Mouse (Mus musculus): ENCODE data around the gene Rbpjl. TPM values are rescaled to one million over a fixed set of nuclear protein-coding genes. Genes with fewer than 3 reads are reported as not detected.
A peak's percentile ranks its signal among the peaks of the same experiment; 100 is the strongest.

Rbpjl gene
- polyA plus RNA-seq, 1 experiment from 2014 or later = not detected

DNA sequence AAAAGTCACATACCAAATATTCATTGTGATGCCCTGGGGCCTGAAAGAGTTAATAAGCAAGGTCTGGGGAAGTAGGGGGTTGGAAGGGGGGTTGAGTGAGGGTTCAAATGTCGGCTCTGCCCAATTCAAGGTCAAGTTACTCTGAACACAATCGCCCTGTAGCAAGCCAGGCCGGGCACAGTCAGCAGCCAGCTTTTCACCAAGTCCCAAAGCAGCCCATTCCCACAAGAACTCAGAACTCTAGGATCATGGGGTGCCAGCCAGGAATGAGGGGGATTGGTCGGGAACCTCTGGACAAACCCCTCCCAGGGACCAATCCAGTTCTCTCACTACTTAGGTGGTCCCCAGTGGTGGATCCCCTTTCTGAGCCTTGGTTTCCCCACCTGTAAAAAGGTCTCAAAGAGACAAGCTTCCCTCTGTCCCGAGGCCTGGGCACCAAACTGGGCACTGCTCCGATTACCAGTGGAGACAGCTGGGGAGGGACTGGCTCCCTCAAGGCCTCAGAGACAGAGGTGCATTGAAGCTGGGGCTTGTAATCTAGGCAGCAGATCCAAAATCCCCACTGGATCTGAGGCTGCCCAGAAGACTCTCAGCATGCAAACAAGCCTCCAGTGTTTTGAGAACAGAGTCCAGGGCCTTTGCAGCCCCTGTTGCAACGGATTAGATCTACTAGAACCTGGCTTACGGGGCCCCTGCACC lies 33.4 kb downstream of the Rbpjl start:
- H3K9me3 ChIP-seq (ENCODE audit: control insufficient read depth, low read length) = no peaks in the 10 kb centered on the region
- ATAC-seq (ENCODE audit: low FRiP score, low TSS enrichment) (no peak), DNase-seq (no peak)
- no peak overlapping the region for H3K27ac ChIP-seq (replicated peaks; ENCODE audit: low read depth, low read length)
- H3K27me3 ChIP-seq (ENCODE audit: control insufficient read depth, insufficient read depth, low read length) = peaks cover 6% of the 10 kb centered on the region
- no peaks in the 10 kb centered on the region for H3K36me3 ChIP-seq (ENCODE audit: control insufficient read depth, insufficient read depth, low read length)
- WGBS = 22% methylated on average over 8 of the region's 8 CpGs
- H3K4me1 ChIP-seq (ENCODE audit: control insufficient read depth, insufficient read depth, low read length) = no peaks in the 10 kb centered on the region
- no peak overlapping the region for H3K9ac ChIP-seq (replicated peaks; ENCODE audit: low read length)
- H3K4me3 ChIP-seq (replicated peaks; ENCODE audit: low read depth, low read length) = no peak overlapping the region
- no peak overlapping the region for H3K4me2 ChIP-seq (ENCODE audit: low read length)

DNA sequence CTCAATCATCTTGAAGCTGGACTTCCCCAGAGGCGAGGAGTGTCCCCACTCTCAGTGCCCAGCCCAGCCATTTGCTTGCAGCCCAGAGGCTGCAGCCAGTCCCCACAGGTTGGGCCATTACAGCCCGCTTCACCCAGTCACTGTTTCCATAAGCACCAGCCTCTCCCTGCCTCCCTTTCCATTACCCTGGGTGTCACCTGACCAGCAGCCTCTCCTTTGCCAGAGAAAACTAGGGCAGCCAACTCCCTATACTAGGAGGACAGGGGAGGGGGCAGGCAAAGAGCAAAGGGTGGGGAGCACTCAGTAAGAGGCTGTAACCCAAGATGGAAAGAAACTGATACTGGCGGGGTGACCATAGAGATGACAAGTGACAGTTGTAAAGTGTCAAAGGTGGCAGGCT lies 34.0 kb downstream of the Rbpjl start:
- H3K36me3 ChIP-seq (ENCODE audit: control insufficient read depth, insufficient read depth, low read length) = no peaks in the 10 kb centered on the region
- no peak overlapping the region for H3K4me3 ChIP-seq (replicated peaks; ENCODE audit: low read depth, low read length)
- H3K4me2 ChIP-seq (ENCODE audit: low read length) = no peak overlapping the region
- WGBS = 56% methylated on average over 3 of the region's 3 CpGs
- no peak for ATAC-seq (ENCODE audit: low FRiP score, low TSS enrichment)
- no peaks in the 10 kb centered on the region for H3K4me1 ChIP-seq (ENCODE audit: control insufficient read depth, insufficient read depth, low read length)
- peaks cover 8% of the 10 kb centered on the region for H3K27me3 ChIP-seq (ENCODE audit: control insufficient read depth, insufficient read depth, low read length)
- H3K9ac ChIP-seq (replicated peaks; ENCODE audit: low read length) = no peak overlapping the region
- no peak for DNase-seq
- H3K27ac ChIP-seq (replicated peaks; ENCODE audit: low read depth, low read length) = no peak overlapping the region
- H3K9me3 ChIP-seq (ENCODE audit: control insufficient read depth, low read length) = no peaks in the 10 kb centered on the region

DNA sequence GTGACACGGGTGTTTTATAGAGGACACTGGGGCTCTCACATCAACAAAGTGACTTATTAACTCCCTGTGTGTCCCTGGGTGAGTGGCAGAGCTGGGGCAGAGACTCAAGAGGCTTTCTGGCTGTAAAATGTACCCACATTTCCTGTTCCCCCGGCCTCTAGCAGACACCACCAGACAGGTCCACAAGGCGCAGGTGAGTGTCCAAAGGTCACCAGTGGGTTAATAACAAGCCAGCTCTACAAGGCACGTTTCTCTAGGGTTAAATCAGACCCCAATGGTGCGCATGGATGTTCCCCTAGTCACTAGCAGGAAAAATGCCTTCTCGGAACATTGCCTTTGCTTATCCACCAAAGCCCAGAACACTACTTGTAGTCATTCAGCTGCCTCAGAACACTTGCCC lies 34.8 kb downstream of the Rbpjl start:
- ATAC-seq (ENCODE audit: low FRiP score, low TSS enrichment) = no peak
- H3K9ac ChIP-seq (replicated peaks; ENCODE audit: low read length) = no peak overlapping the region
- H3K27ac ChIP-seq (replicated peaks; ENCODE audit: low read depth, low read length) = no peak overlapping the region
- peaks cover 13% of the 10 kb centered on the region for H3K27me3 ChIP-seq (ENCODE audit: control insufficient read depth, insufficient read depth, low read length)
- H3K4me1 ChIP-seq (ENCODE audit: control insufficient read depth, insufficient read depth, low read length) = peaks cover 3% of the 10 kb centered on the region
- H3K4me3 ChIP-seq (replicated peaks; ENCODE audit: low read depth, low read length) = no peak overlapping the region
- H3K4me2 ChIP-seq (ENCODE audit: low read length) = no peak overlapping the region
- no peaks in the 10 kb centered on the region for H3K9me3 ChIP-seq (ENCODE audit: control insufficient read depth, low read length)
- no peaks in the 10 kb centered on the region for H3K36me3 ChIP-seq (ENCODE audit: control insufficient read depth, insufficient read depth, low read length)
- no peak for DNase-seq
- WGBS = 81% methylated on average over 6 of the region's 6 CpGs

- no peak for ATAC-seq (ENCODE audit: low FRiP score, low TSS enrichment)
- H3K4me1 ChIP-seq (ENCODE audit: control insufficient read depth, insufficient read depth, low read length) = peaks cover 9% of the 10 kb centered on the region
- H3K9me3 ChIP-seq (ENCODE audit: control insufficient read depth, low read length) = no peaks in the 10 kb centered on the region
- no peak overlapping the region for H3K4me2 ChIP-seq (ENCODE audit: low read length)
- peaks cover 15% of the 10 kb centered on the region for H3K27me3 ChIP-seq (ENCODE audit: control insufficient read depth, insufficient read depth, low read length)
- 76% methylated on average over 8 of the region's 8 CpGs for WGBS
- H3K27ac ChIP-seq (replicated peaks; ENCODE audit: low read depth, low read length) = no peak overlapping the region
- no peak for DNase-seq
- no peaks in the 10 kb centered on the region for H3K36me3 ChIP-seq (ENCODE audit: control insufficient read depth, insufficient read depth, low read length)
- H3K9ac ChIP-seq (replicated peaks; ENCODE audit: low read length) = no peak overlapping the region
- H3K4me3 ChIP-seq (replicated peaks; ENCODE audit: low read depth, low read length) = no peak overlapping the region
Measured at GRCm38 (mm10) chr2:164438257-164438656, 35.3 kb downstream of the Rbpjl start.

GRCm38 (mm10) chr2:164439001-164439421 lies 36.1 kb downstream of the Rbpjl start:
- peaks cover 13% of the 10 kb centered on the region for H3K4me1 ChIP-seq (ENCODE audit: control insufficient read depth, insufficient read depth, low read length)
- H3K27me3 ChIP-seq (ENCODE audit: control insufficient read depth, insufficient read depth, low read length) = peaks cover 15% of the 10 kb centered on the region
- H3K4me3 ChIP-seq (replicated peaks; ENCODE audit: low read depth, low read length) = no peak overlapping the region
- DNase-seq (no peak), ATAC-seq (ENCODE audit: low FRiP score, low TSS enrichment) (no peak)
- no peaks in the 10 kb centered on the region for H3K9me3 ChIP-seq (ENCODE audit: control insufficient read depth, low read length)
- WGBS = 75% methylated on average over 3 of the region's 3 CpGs
- no peak overlapping the region for H3K27ac ChIP-seq (replicated peaks; ENCODE audit: low read depth, low read length)
- H3K4me2 ChIP-seq (ENCODE audit: low read length) = no peak overlapping the region
- no peaks in the 10 kb centered on the region for H3K36me3 ChIP-seq (ENCODE audit: control insufficient read depth, insufficient read depth, low read length)
- no peak overlapping the region for H3K9ac ChIP-seq (replicated peaks; ENCODE audit: low read length)

- H3K9me3 ChIP-seq (ENCODE audit: control insufficient read depth, low read length) = no peaks in the 10 kb centered on the region
Measured at GRCm38 (mm10) chr2:164440314-164440713, 37.4 kb downstream of the Rbpjl start.

GRCm38 (mm10) chr2:164441155-164441554 lies 38.2 kb downstream of the Rbpjl start:
- Histone ChIP-seq H3K27ac (replicated peaks; ENCODE audit: low read depth, low read length) (no peak overlapping the region), H3K27me3 (ENCODE audit: control insufficient read depth, insufficient read depth, low read length) (peaks cover 15% of the 10 kb centered on the region), H3K4me1 (ENCODE audit: control insufficient read depth, insufficient read depth, low read length) (peaks cover 13% of the 10 kb centered on the region), H3K9me3 (ENCODE audit: control insufficient read depth, low read length) (no peaks in the 10 kb centered on the region), H3K36me3 (ENCODE audit: control insufficient read depth, insufficient read depth, low read length) (no peaks in the 10 kb centered on the region), H3K9ac (replicated peaks; ENCODE audit: low read length) (no peak overlapping the region), H3K4me2 (ENCODE audit: low read length) (no peak overlapping the region), H3K4me3 (replicated peaks; ENCODE audit: low read depth, low read length) (no peak overlapping the region)
- 46% methylated on average over 8 of the region's 8 CpGs for WGBS
- ATAC-seq (ENCODE audit: low FRiP score, low TSS enrichment) (no peak), DNase-seq (no peak)

More at GRCm38 (mm10) chr2:164440314-164440713, 37.4 kb downstream of the Rbpjl start:
- H3K4me1 ChIP-seq (ENCODE audit: control insufficient read depth, insufficient read depth, low read length) = peaks cover 13% of the 10 kb centered on the region
- H3K27me3 ChIP-seq (ENCODE audit: control insufficient read depth, insufficient read depth, low read length) = peaks cover 15% of the 10 kb centered on the region
- DNase-seq (no peak), ATAC-seq (ENCODE audit: low FRiP score, low TSS enrichment) (no peak)
- no peaks in the 10 kb centered on the region for H3K36me3 ChIP-seq (ENCODE audit: control insufficient read depth, insufficient read depth, low read length)
- 88% methylated on average over 5 of the region's 5 CpGs for WGBS
- H3K4me2 ChIP-seq (ENCODE audit: low read length) = no peak overlapping the region
- H3K4me3 ChIP-seq (replicated peaks; ENCODE audit: low read depth, low read length) = no peak overlapping the region
- no peak overlapping the region for H3K27ac ChIP-seq (replicated peaks; ENCODE audit: low read depth, low read length)
- no peak overlapping the region for H3K9ac ChIP-seq (replicated peaks; ENCODE audit: low read length)

DNA sequence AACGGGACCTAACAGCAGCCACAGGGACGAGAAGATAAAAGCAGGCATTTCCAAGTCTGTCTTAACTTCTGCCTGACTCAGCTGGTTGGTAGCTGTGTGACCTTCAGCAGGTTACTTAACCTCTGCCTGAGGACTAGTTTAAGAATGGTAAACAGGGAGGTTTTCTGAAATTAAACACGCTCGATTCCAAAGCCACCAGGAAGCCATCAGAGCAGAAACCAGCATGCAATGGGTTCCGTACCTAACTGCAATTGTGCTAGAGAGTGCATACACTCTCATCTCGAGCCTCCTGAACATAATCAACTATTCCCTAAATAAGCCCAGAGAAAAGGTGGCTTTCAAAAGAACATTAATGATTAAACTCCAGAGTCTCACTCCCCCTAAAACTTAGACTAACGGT lies 38.8 kb downstream of the Rbpjl start:
- H3K9ac ChIP-seq (replicated peaks; ENCODE audit: low read length) = no peak overlapping the region
- WGBS = 32% methylated on average over 7 of the region's 7 CpGs

More for the DNA sequence above, 38.8 kb downstream of the Rbpjl start:
- peak overlapping the region; percentile 96; the same call in 1 of the 2 replicates for H3K4me2 ChIP-seq (ENCODE audit: low read length)
- no peak overlapping the region for H3K4me3 ChIP-seq (replicated peaks; ENCODE audit: low read depth, low read length)
- H3K27me3 ChIP-seq (ENCODE audit: control insufficient read depth, insufficient read depth, low read length) = peaks cover 15% of the 10 kb centered on the region
- ATAC-seq (ENCODE audit: low FRiP score, low TSS enrichment) = no peak
- H3K36me3 ChIP-seq (ENCODE audit: control insufficient read depth, insufficient read depth, low read length) = no peaks in the 10 kb centered on the region
- no peaks in the 10 kb centered on the region for H3K9me3 ChIP-seq (ENCODE audit: control insufficient read depth, low read length)
- H3K4me1 ChIP-seq (ENCODE audit: control insufficient read depth, insufficient read depth, low read length) = peaks cover 13% of the 10 kb centered on the region
- no peak for DNase-seq
- no peak overlapping the region for H3K27ac ChIP-seq (replicated peaks; ENCODE audit: low read depth, low read length)

All from midbrain, embryonic 14.5 days (tissue).